Mouse (Mus musculus) spleen, adult 2 months (tissue): ENCODE data around the gene Lyl1.

ENCODE experiments used
- CTCF ChIP-seq: fragments of 200-500 bp; IDR thresholded peaks from 2 replicates; pipeline ENCODE4 v1.5.1; 2011; ENCODE audit warnings: mild to moderate bottlenecking, inconsistent platforms; ENCODE audit not compliant: insufficient read depth, insufficient read length, insufficient replicate concordance; ENCODE audit errors: extremely low read depth
- POLR2A ChIP-seq: fragments of 200-500 bp; IDR thresholded peaks from 2 replicates; pipeline ENCODE4 v1.6.1; 2011; ENCODE audit warnings: low read depth, low read length, inconsistent platforms

GRCm38 (mm10) chr8:84714161-84714560 lies 12.9 kb downstream of the Lyl1 start:
- no peak for TF ChIP-seq CTCF
- no peak for TF ChIP-seq POLR2A
